Mouse (Mus musculus) testis, adult 2 months (tissue): ENCODE measurements around the gene Dlgap1.

ENCODE experiments used
- CTCF ChIP-seq: fragments of 200-500 bp; IDR thresholded peaks from 2 replicates; pipeline ENCODE4 v1.5.1; 2012; ENCODE audit warnings: low read depth, mild to moderate bottlenecking, inconsistent platforms, low read length, moderate library complexity; ENCODE audit not compliant: control insufficient read depth, insufficient read depth, insufficient replicate concordance
- POLR2A ChIP-seq: fragments of 200-500 bp; IDR thresholded peaks from 2 replicates; pipeline ENCODE4 v1.6.1; 2012; ENCODE audit warnings: low read depth, mild to moderate bottlenecking, inconsistent platforms, low read length, moderate library complexity; ENCODE audit not compliant: control insufficient read depth

GRCm38 (mm10) chr17:70709545-70709944, 740.7 kb downstream of the Dlgap1 start:
- TF ChIP-seq CTCF, result no peak
- TF ChIP-seq POLR2A, result no peak
